Mouse (Mus musculus) liver, adult 2 months (tissue): Measurements from ENCODE around the gene Cant1. TPM values are rescaled to one million over a fixed set of nuclear protein-coding genes. Genes with fewer than 3 reads are reported as not detected.

Experiments
- DNase-seq: peaks from one replicate; pipeline ENCODE4 v3.0.0-alpha.2; 2011; ENCODE audit warnings: low read depth, low spot score; ENCODE audit errors: extremely low read depth
- H3K27ac ChIP-seq: fragments of 200-500 bp; replicated peaks from 2 replicates; pipeline ENCODE4 v1.5.1; 2012; ENCODE audit warnings: low read depth, mild to moderate bottlenecking, control low read depth, inconsistent platforms, low read length; ENCODE audit not compliant: insufficient read depth
- H3K27me3 ChIP-seq: fragments of 200-500 bp; 2 replicates; pipeline ENCODE4 v1.6.1; 2012; ENCODE audit warnings: mild to moderate bottlenecking, moderate library complexity, low read length, inconsistent platforms; ENCODE audit not compliant: control insufficient read depth, insufficient read depth
- H3K36me3 ChIP-seq: fragments of 200-500 bp; 2 replicates; pipeline ENCODE4 v1.6.1; 2012; ENCODE audit warnings: low read length, inconsistent platforms; ENCODE audit not compliant: control insufficient read depth, insufficient read depth
- H3K4me1 ChIP-seq: fragments of 200-500 bp; 2 replicates; pipeline ENCODE4 v1.6.1; 2011; ENCODE audit warnings: low read length; ENCODE audit not compliant: control insufficient read depth, insufficient read depth
- H3K4me3 ChIP-seq: fragments of 200-500 bp; 2 replicates; pipeline ENCODE4 v1.5.1; 2011; ENCODE audit warnings: low read depth, mild to moderate bottlenecking, control low read depth, low read length, moderate library complexity; ENCODE audit not compliant: insufficient read depth
- H3K79me2 ChIP-seq: fragments of 200-500 bp; 2 replicates; pipeline ENCODE4 v1.6.1; 2012; ENCODE audit warnings: inconsistent platforms, mild to moderate bottlenecking, low read length, moderate library complexity; ENCODE audit not compliant: control insufficient read depth, insufficient read depth
- H3K9ac ChIP-seq: fragments of 200-500 bp; 2 replicates; pipeline ENCODE4 v1.6.1; 2012; ENCODE audit warnings: low read depth, mild to moderate bottlenecking, control low read depth, inconsistent platforms, low read length
- CTCF ChIP-seq: fragments of 200-500 bp; IDR thresholded peaks from 2 replicates; pipeline ENCODE4 v1.5.1; 2011; ENCODE audit warnings: low read depth, low read length, control low read depth
- POLR2A ChIP-seq: fragments of 200-500 bp; IDR thresholded peaks from 2 replicates; pipeline ENCODE4 v1.6.1; 2011; ENCODE audit warnings: low read length, control low read depth; ENCODE audit not compliant: insufficient read depth; ENCODE audit errors: extremely low read depth
- WGBS: fragments of 180-500 bp; shearing (Covaris S2); methylation state at CpG from one replicate; pipeline ENCODE4 v1.1.7; 2018; 5-methylcytosine and 5-hydroxymethylcytosine counted together
- polyA plus RNA-seq: library from polyadenylated mRNA; depleted of rRNA; stranded (reverse); fragments of >200 nt; gene quantifications from 2 replicates; pipeline ENCODE4 v1.2.3, GENCODE M21; 2012
- total RNA-seq: library from RNA; depleted of rRNA; stranded (reverse); fragments of >200 nt; gene quantifications from 2 replicates; pipeline ENCODE4 v1.2.3, GENCODE M21; 2014

Gene Cant1
- total and polyA plus RNA-seq, 2 experiments = 11.4 to 25.7 TPM

DNA sequence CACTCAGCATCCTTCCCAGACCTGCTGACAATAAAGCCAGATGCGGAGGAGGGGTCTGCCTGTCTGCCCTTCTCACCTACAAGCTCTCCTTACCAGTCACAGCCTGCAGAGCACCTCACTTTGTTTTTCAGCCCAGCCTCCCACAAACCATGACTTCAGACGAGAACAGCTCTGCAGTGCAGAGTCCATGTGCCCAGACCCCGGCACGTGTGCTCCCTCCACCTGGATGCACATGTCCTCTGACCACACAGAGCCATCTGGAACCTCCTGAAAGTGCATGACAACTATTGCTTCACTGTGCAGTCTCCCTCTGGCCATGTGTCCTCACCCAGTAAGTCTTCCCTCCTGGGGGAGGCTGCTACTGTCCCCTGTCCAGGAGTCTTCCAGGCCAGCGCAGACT, 4.6 kb downstream of the Cant1 start:
- no peak for TF ChIP-seq POLR2A
- TF ChIP-seq CTCF = no peak
- Histone ChIP-seq H3K27me3 (no peaks in the 10 kb centered on the region), H3K9ac (no peak overlapping the region), H3K4me3 (no peak overlapping the region), H3K27ac (no peak overlapping the region), H3K4me1 (peaks cover 10% of the 10 kb centered on the region), H3K36me3 (peaks cover 7% of the 10 kb centered on the region; the same call in 1 of the 2 replicates), H3K79me2 (peaks cover 14% of the 10 kb centered on the region; the same call in 1 of the 2 replicates)
- WGBS = 87% methylated on average over 5 of the region's 5 CpGs
- DNase-seq = peak; percentile 19

DNA sequence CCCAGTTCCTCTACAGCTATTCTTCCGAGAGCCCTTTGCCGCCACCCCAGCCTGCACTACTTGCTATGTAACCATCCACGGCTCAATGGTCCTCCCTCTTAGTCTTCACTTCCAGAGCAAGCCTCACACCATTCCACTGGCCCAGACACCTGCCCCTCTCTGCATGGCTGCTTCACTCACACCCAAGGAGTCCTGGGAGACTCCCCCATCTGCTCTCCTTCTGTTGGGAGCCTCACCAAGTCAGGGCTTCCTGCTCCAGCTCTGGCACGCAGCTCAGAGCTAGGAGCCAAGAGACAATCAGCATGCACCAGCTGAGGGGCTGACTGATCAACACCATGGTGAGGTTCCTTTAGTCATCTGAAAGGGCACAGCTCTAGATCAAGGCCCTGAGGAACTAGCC, 5.8 kb downstream of the Cant1 start:
- H3K4me1 ChIP-seq = peaks cover 6% of the 10 kb centered on the region
- WGBS = 87% methylated on average over 4 of the region's 4 CpGs
- DNase-seq = no peak
- no peak overlapping the region for H3K4me3 ChIP-seq
- TF ChIP-seq POLR2A (no peak), CTCF (no peak)
- peaks cover 7% of the 10 kb centered on the region; the same call in 1 of the 2 replicates for H3K79me2 ChIP-seq
- peaks cover 7% of the 10 kb centered on the region; the same call in 1 of the 2 replicates for H3K36me3 ChIP-seq
- H3K27ac ChIP-seq = no peak overlapping the region
- no peaks in the 10 kb centered on the region for H3K27me3 ChIP-seq
- H3K9ac ChIP-seq = no peak overlapping the region

DNA sequence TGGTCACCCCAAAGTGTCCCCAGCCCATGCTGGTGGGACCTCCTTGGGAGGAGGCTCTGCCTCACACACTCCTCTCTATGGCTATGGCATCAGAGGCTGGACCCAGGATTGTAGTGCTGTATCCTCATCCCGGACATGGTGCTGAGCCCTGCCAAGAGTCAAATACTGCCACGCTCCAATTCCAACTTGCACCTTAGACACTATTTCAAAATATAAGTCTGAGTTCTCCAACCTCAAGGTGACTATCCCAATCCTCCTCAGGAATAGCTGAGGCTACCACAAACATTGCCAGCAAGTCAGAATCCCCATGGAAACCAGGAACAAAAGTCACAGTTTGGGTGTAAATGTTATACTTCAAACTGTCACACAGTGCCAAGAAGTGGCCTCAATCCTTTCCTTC, 6.3 kb downstream of the Cant1 start:
- Histone ChIP-seq H3K36me3 (peaks cover 7% of the 10 kb centered on the region; the same call in 1 of the 2 replicates), H3K27me3 (no peaks in the 10 kb centered on the region), H3K9ac (no peak overlapping the region), H3K79me2 (peaks cover 4% of the 10 kb centered on the region; the same call in 1 of the 2 replicates), H3K4me3 (no peak overlapping the region), H3K27ac (no peak overlapping the region), H3K4me1 (0 out of 2 replicates have a peak, but pooled peaks cover 2% of the 10 kb centered on the region)
- whole genome bisulfite sequencing = 17% methylated on average over 2 of the region's 2 CpGs
- DNase-seq = no peak
- no peak for TF ChIP-seq CTCF
- no peak for TF ChIP-seq POLR2A

DNA sequence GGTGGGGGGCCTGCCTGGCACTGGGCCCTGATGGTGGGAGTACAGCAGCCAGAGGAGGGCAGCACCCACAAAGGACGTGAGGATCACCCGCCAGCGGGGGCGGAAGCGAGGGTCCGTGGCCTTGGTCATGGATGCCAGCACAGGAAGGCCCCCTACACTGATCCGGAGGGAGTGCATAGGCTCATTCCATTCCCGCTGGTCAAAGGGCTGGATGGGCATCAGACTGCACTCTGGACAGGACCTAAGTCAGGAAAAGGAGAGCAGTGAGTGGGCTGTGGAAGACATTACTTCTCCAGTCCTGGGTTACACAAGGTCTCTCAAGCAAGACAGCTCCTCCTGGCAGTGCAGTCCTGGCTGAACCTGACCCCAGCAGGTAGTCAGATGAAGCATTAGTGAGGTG, 7.6 kb downstream of the Cant1 start:
- TF ChIP-seq POLR2A (no peak), CTCF (no peak)
- no peak for DNase-seq
- no peak overlapping the region for H3K4me3 ChIP-seq
- no peak overlapping the region for H3K9ac ChIP-seq
- H3K79me2 ChIP-seq = peaks cover 4% of the 10 kb centered on the region; the same call in 1 of the 2 replicates
- H3K4me1 ChIP-seq = no peaks in the 10 kb centered on the region
- H3K27me3 ChIP-seq = no peaks in the 10 kb centered on the region
- H3K36me3 ChIP-seq = peaks cover 9% of the 10 kb centered on the region; the same call in 1 of the 2 replicates
- 95% methylated on average over 8 of the region's 8 CpGs for WGBS
- H3K27ac ChIP-seq = no peak overlapping the region

DNA sequence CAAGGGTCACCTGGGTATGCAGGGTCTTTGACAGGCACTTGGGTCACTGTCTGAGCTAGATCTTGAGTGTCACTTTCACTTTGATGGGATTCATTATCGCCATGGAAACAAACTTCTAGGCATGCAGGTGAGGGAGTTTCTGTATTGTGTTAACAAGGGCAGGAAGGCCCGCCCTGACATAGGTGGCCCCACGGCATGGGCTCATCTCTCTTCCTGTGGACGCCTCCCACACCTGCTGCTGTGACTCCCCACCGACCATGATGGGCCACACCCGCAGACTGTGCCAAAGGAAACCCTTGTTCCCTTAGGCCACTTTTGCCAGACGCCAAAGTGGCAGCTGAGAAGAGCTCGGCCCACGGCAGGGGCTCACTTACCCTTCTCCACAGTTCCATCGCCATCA, 8.4 kb downstream of the Cant1 start:
- Histone ChIP-seq H3K27me3 (no peaks in the 10 kb centered on the region), H3K4me3 (no peak overlapping the region), H3K9ac (no peak overlapping the region), H3K4me1 (no peaks in the 10 kb centered on the region), H3K36me3 (peaks cover 9% of the 10 kb centered on the region; the same call in 1 of the 2 replicates), H3K79me2 (peaks cover 4% of the 10 kb centered on the region; the same call in 1 of the 2 replicates), H3K27ac (no peak overlapping the region)
- TF ChIP-seq CTCF (no peak), POLR2A (no peak)
- 93% methylated on average over 10 of the region's 10 CpGs for WGBS
- no peak for DNase-seq

DNA sequence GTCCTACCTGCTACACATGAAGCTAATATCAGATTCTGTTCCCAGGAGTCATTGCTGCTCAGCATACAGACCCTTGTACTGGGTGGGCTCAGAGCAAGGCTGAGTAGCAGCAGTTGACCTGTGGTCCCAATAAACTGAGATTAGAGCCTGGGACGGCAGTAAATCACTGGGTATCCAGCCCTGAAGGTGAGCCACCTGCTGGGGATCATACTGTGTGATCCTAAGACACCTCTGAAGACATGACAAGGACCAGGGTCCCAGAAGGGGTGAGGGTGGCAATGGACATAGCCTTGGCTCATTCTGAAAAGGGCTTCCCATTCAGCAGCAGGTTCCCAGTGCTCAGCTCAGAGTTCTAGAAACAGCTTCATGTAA, 8.8 kb downstream of the Cant1 start:
- no peaks in the 10 kb centered on the region for H3K4me1 ChIP-seq
- WGBS = 80% methylated on average over 1 of the region's 1 CpGs
- no peak overlapping the region for H3K27ac ChIP-seq
- H3K9ac ChIP-seq = no peak overlapping the region
- no peak for TF ChIP-seq POLR2A
- TF ChIP-seq CTCF = no peak
- H3K79me2 ChIP-seq = peaks cover 4% of the 10 kb centered on the region; the same call in 1 of the 2 replicates
- no peak for DNase-seq
- no peak overlapping the region for H3K4me3 ChIP-seq
- no peaks in the 10 kb centered on the region for H3K27me3 ChIP-seq
- peaks cover 9% of the 10 kb centered on the region; the same call in 1 of the 2 replicates for H3K36me3 ChIP-seq
